Mouse (Mus musculus) midbrain, embryonic 16.5 days (tissue): ENCODE measurements at regions not wholly inside any gene's neighbourhood (a gene's known extent, or its start where the extent isn't known, plus 50 kb on each side); places are given as distances from the start of the nearest gene placed in this dataset.
"Not testable (repeated sequence)": the region's sequence is repeated elsewhere in the genome, so short reads cannot be mapped to it uniquely, and the experiment has no call there.

ENCODE experiments used
- ATAC-seq: fragments of 200-750 bp; cut with Nextera tagmentation; 2 replicates; pipeline ENCODE4 v1.8.0; 2017; ENCODE audit warnings: moderate TSS enrichment
- H3K27ac ChIP-seq: fragments of 300-500 bp; sonication (generic); 2 replicates; pipeline ENCODE4 v1.5.1; 2014; ENCODE audit warnings: mild to moderate bottlenecking, low read length, mixed read lengths
- H3K27me3 ChIP-seq: fragments of 300-500 bp; sonication (generic); 2 replicates; pipeline ENCODE4 v1.6.1; 2014; ENCODE audit warnings: low read depth, low read length, mixed read lengths; ENCODE audit not compliant: control insufficient read depth, insufficient read depth
- H3K36me3 ChIP-seq: fragments of 300-500 bp; sonication (generic); 2 replicates; pipeline ENCODE4 v1.6.1; 2014; ENCODE audit warnings: mild to moderate bottlenecking, low read length, moderate library complexity, mixed read lengths; ENCODE audit not compliant: control insufficient read depth, insufficient read depth
- H3K4me1 ChIP-seq: fragments of 300-500 bp; sonication (generic); 2 replicates; pipeline ENCODE4 v1.6.1; 2014; ENCODE audit warnings: mild to moderate bottlenecking, low read length, mixed read lengths; ENCODE audit not compliant: control insufficient read depth, insufficient read depth
- H3K4me2 ChIP-seq: fragments of 300-500 bp; sonication (generic); 2 replicates; pipeline ENCODE4 v1.6.1; 2014; ENCODE audit warnings: mild to moderate bottlenecking, low read length, mixed read lengths
- H3K4me3 ChIP-seq: fragments of 300-500 bp; sonication (generic); 2 replicates; pipeline ENCODE4 v1.5.1; 2014; ENCODE audit warnings: low read depth, mild to moderate bottlenecking, low read length, moderate library complexity, mixed read lengths
- H3K9ac ChIP-seq: fragments of 300-500 bp; sonication (generic); 2 replicates; pipeline ENCODE4 v1.6.1; 2014; ENCODE audit warnings: low read depth, low read length, mixed read lengths
- H3K9me3 ChIP-seq: fragments of 300-500 bp; sonication (generic); replicated peaks from 2 replicates; pipeline ENCODE4 v1.6.1; 2014; ENCODE audit warnings: mild to moderate bottlenecking, low read length, mixed read lengths; ENCODE audit not compliant: control insufficient read depth, poor library complexity, severe bottlenecking
- WGBS: fragments of 180-500 bp; shearing (Covaris S2); extraction: QIAGEN DNeasy Blood & Tissue Kit; methylation state at CpG from one replicate; pipeline ENCODE4 v1.1.7; 2014; 5-methylcytosine and 5-hydroxymethylcytosine counted together

DNA sequence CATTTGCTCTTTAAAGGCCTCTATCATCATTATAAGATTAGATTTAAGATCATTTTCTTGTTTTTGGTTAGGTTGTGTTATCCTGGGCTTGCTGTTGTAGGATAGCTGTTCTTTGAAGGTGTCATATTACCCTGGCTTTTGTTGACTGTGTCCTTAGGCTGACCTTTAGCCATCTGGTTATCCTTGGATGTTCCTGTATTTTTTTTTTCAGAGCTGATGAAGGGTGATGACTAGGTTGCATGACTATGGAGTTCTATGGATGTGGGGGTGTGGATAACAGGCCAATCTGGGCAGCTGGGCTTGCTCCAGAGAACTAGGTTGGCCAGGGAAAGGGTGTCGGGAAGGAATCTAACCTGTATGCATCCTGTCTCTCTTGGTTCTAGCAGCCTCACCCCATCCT lies 74.2 kb downstream of the Dmrta1 start:
- Histone ChIP-seq H3K27ac (no peak overlapping the region), H3K36me3 (no peaks in the 10 kb centered on the region), H3K4me3 (no peak overlapping the region), H3K27me3 (no peaks in the 10 kb centered on the region), H3K4me2 (no peak overlapping the region), H3K4me1 (no peaks in the 10 kb centered on the region), H3K9me3 (no peaks in the 10 kb centered on the region), H3K9ac (no peak overlapping the region)
- no peak for ATAC-seq
- 100% methylated on average over 1 of the region's 1 CpGs for WGBS

DNA sequence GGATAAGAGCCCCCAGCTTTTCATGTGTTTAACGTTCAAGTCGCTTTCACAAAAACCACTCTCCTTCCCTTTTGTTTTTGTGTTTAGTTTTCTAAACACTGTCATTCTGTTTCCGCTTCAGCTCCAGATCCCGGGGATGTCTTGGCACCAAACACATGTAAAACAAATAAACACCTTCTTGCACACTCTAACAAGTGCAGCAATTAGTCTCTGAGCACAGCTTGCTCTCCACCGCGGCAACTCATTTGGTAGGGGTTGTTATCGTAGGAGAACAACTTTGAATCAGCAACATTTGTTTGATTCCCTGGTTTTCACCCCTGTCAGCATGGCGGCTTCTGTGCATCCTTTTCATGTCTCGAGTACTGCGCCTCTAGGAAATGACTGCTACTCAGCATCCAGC lies 97.0 kb downstream of the Dmrta1 start:
- Histone ChIP-seq H3K27ac (no peak overlapping the region), H3K27me3 (no peaks in the 10 kb centered on the region), H3K4me3 (no peak overlapping the region), H3K4me2 (no peak overlapping the region), H3K36me3 (no peaks in the 10 kb centered on the region), H3K9me3 (no peaks in the 10 kb centered on the region), H3K4me1 (no peaks in the 10 kb centered on the region), H3K9ac (no peak overlapping the region)
- 61% methylated on average over 10 of the region's 10 CpGs for WGBS
- no peak for ATAC-seq

DNA sequence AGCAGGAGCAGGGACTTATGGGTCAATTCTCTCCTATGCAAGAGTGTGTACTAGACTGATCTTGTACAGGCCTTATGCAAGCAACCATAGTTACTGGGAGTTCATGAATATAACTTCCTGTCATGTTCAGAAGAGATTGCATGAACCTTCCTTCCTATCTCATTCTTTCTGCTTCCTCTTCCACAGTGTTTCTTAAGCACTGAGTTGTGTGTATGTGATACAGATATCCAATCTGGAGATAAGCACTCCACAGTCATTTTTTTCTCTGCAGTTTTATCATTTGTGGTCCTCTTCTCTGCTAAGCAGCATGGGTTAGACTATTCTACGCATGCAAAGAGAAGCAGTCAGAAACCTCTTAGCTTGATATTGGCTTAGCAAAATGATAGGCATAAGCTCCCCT lies 102.3 kb downstream of the Dmrta1 start:
- Histone ChIP-seq H3K9ac (no peak overlapping the region), H3K27ac (no peak overlapping the region), H3K4me1 (no peaks in the 10 kb centered on the region), H3K4me3 (no peak overlapping the region), H3K9me3 (no peaks in the 10 kb centered on the region), H3K4me2 (no peak overlapping the region), H3K27me3 (no peaks in the 10 kb centered on the region), H3K36me3 (no peaks in the 10 kb centered on the region)
- 94% methylated on average over 1 of the region's 1 CpGs for WGBS
- ATAC-seq, result no peak

DNA sequence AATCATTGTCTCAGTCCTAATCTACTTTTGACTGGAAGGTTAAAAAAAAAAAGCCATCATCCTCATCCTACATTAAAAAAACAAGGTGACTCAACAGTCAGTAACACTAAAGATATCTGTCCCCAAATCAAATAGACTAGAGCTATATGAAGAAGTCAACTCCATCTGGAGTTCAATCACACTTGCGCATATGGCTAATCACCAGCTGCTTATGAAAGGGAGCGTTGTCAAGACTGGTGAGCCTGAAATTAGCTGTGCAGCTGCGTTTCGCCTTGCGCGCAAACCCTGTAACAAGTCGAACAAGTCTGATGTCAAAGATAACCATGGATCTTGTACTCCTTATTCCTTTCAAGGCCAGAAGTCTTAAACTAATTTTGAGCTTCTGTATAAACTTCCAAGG lies 137.6 kb downstream of the Dmrta1 start:
- no peak for ATAC-seq
- no peaks in the 10 kb centered on the region for H3K4me1 ChIP-seq
- no peaks in the 10 kb centered on the region for H3K9me3 ChIP-seq
- no peak overlapping the region for H3K27ac ChIP-seq
- H3K9ac ChIP-seq, result no peak overlapping the region
- H3K36me3 ChIP-seq, result no peaks in the 10 kb centered on the region
- no peak overlapping the region for H3K4me3 ChIP-seq
- no peaks in the 10 kb centered on the region for H3K27me3 ChIP-seq
- no peak overlapping the region for H3K4me2 ChIP-seq
- WGBS, result 92% methylated on average over 7 of the region's 7 CpGs

DNA sequence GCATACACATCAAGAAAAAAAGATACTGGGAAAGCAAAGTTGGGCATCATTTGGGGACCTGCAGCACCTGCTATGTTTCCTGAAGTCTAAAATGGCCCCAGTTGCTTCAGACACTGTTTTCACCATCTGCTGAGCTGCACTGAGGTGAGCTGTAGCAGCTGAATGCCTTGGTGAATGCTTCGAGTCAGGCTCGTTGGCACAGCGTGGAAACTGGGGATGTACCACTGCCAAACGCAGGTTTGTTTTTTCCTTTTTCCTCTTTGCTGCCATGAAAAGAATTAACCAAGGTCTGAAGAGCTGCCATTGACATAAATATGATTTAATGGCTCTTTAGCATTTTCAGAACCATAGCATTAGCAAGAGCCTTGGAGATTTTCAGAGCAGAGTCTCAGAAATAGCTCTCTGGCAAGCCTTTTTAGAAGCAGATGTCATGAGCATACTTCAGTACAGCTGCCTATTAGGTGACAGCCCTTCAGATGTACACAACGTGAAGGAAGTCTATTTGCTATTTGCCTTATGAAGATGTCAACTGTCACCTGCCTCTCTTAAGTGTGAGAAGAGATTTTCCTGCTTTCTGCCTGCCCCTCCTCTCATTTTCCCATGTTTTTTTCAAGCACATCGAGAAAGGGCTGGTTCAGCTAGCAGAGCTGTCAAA lies 155.4 kb downstream of the Dmrta1 start:
- Histone ChIP-seq H3K9me3 (no peaks in the 10 kb centered on the region), H3K4me1 (no peaks in the 10 kb centered on the region), H3K9ac (no peak overlapping the region), H3K4me2 (no peak overlapping the region), H3K36me3 (no peaks in the 10 kb centered on the region), H3K27ac (no peak overlapping the region), H3K4me3 (no peak overlapping the region), H3K27me3 (no peaks in the 10 kb centered on the region)
- 59% methylated on average over 6 of the region's 6 CpGs for WGBS
- ATAC-seq, result peak; percentile 64; the same call in 1 of the 2 replicates

DNA sequence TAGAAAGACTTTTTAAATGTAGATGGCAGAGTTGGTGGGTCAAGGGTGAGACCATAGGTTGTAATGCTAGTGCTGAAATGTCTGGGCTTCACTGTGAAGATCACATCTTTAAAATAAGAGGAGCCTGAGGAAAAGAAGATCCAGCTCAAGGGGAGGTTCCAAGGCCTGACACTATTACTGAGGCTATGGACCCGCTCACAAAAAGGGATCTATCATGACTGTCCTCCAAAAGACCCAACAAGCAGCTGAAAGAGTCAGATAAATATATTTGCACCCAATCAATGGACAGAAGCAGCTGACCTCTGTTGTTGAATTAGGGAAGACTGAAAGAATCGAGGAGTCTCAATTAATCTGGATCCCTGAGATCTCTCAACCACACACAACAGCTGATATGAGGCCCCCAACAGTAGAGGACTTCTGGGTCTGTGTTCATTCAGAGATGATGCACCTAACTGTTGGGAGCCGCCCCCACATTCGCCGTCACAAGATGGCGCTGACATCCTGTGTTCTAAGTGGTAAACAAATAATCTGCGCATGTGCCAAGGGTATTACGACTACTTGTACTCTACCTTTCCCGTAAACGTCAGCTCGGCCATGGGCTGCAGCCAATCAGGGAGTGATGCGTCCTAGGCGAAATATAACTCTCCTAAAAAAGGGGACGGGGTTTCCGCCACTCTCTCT lies 196.3 kb downstream of the Dmrta1 start:
- H3K36me3 ChIP-seq, H3K27me3 ChIP-seq, H3K4me3 ChIP-seq, H3K9ac ChIP-seq, H3K27ac ChIP-seq, H3K4me1 ChIP-seq, H3K9me3 ChIP-seq: not testable (repeated sequence)
- peak; percentile 82 for ATAC-seq
- WGBS, result 27% methylated on average over 6 of the region's 15 CpGs
- peak overlapping the region; percentile 30 for H3K4me2 ChIP-seq

DNA sequence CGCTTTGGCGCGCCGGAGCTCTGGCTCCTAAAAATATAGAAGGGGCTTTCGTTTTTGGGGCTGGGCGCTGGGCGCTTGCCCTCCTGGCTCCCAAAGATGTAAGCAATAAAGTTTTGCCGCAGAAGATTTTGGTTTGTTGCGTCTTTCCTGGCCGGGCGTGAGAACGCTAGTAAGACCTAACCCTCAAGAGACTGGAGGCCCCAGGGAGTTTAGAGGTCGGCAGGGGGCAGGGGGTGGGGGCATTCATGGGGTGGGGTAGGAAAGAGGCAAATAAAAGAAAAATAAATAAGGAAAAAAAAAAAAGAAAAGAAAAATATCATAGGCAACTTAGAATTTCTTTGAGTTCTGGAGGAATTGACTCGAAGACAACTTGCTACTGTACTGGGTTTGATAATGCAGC lies 196.9 kb downstream of the Dmrta1 start:
- H3K4me2 ChIP-seq, result peak overlapping the region; percentile 57
- H3K9ac ChIP-seq, H3K4me1 ChIP-seq, ATAC-seq, H3K9me3 ChIP-seq, H3K36me3 ChIP-seq, H3K27me3 ChIP-seq, H3K27ac ChIP-seq: not testable (repeated sequence)
- peak overlapping the region; percentile 35 for H3K4me3 ChIP-seq
- WGBS, result 19% methylated on average over 7 of the region's 14 CpGs

DNA sequence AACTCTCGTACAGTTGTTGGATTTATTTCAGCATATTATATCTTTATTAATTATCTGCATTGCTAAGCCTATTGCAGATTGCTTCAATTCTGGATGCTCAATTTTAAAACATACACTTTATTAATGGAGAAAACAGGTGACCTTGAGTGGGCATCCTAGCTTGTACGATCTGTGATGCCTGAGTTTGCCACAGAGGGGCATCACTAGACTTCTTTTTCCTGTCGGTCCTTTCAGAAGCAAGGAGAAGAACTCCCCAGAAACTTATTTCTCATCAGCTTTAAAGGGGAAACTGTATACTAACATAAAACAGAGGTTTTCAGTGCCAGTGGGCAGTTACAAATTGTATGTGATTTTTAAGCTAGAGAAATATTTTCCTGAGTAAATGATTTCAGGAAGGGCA lies 201.8 kb downstream of the Dmrta1 start:
- H3K36me3 ChIP-seq, result no peaks in the 10 kb centered on the region
- H3K27me3 ChIP-seq, result no peaks in the 10 kb centered on the region
- WGBS, result 57% methylated on average over 3 of the region's 3 CpGs
- ATAC-seq, result no peak
- H3K9me3 ChIP-seq, result no peaks in the 10 kb centered on the region
- H3K4me1 ChIP-seq, result no peaks in the 10 kb centered on the region
- no peak overlapping the region for H3K4me2 ChIP-seq
- H3K9ac ChIP-seq, result no peak overlapping the region
- H3K27ac ChIP-seq, result no peak overlapping the region
- no peak overlapping the region for H3K4me3 ChIP-seq

DNA sequence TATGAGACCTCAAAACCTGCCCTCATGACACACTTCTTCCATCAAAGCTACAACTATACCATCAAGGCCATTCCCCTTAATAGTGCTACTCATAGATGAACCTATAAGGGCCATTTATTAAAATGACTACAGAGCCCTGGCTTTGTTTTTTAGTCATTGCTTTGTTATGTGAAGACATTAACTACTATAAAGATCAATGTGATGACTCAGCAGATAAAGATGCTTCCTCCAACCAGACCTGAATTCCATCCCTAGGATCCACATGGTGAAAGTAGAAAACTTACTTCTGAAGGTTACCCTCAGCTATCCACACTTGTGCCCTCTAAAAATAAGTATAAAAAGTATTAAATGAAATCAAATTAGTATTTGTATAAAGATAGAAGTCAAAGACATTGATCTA lies 230.4 kb downstream of the Dmrta1 start:
- H3K4me1 ChIP-seq, result no peaks in the 10 kb centered on the region

More for the DNA sequence above, 230.4 kb downstream of the Dmrta1 start:
- ATAC-seq, result no peak
- Histone ChIP-seq H3K27ac (no peak overlapping the region), H3K4me2 (no peak overlapping the region), H3K9me3 (no peaks in the 10 kb centered on the region), H3K9ac (no peak overlapping the region), H3K36me3 (no peaks in the 10 kb centered on the region), H3K4me3 (no peak overlapping the region), H3K27me3 (no peaks in the 10 kb centered on the region)
